11 mouse cellular contexts compared by ENCODE assay signal in genomic region chr12:56613438-56613830, GRCm38 (mm10). TPM values are rescaled to one million over a fixed set of nuclear protein-coding genes. Genes with fewer than 3 reads are reported as not detected.
DNase-seq lines count a peak whose midpoint lies in the region; ATAC-seq and TF ChIP-seq lines count a peak whose summit lies in the region.
"Had no signal": no experiment of that assay in that cellular context is flagged by ENCODE, and none has a peak within 500 bp of the region (broad histone marks: within the 10 kb centered on the region; RNA-seq: fewer than 3 reads in every experiment).

No protein-coding gene starts in this region.

- peaks cover 94% of the 10 kb centered on the region for H3K27me3 ChIP-seq in heart, embryonic 13.5 days (replicated peaks)
- peaks cover 41% of the 10 kb centered on the region for H3K27me3 ChIP-seq in lung, postnatal 0 days (replicated peaks; ENCODE audit: insufficient read depth, low read length)
- peaks cover 85% of the 10 kb centered on the region for H3K27me3 ChIP-seq in limb, embryonic 15.5 days

- intact Hi-C loops in heart, postnatal 14 days (cut with DNase I), result no loop called here

- TF ChIP-seq CTCF in lung, postnatal 0 days (IDR thresholded peaks at IDR 0.05), result no peak

- H3K4me3 ChIP-seq in heart, embryonic 13.5 days, result peak overlapping the region; percentile 52
- H3K4me3 ChIP-seq in lung, postnatal 0 days (ENCODE audit: low read depth, low read length), result peak overlapping the region; percentile 17; the same call in 1 of the 2 replicates
- peak overlapping the region; percentile 36 for H3K4me3 ChIP-seq in limb, embryonic 15.5 days

- H3K4me2 ChIP-seq in heart, embryonic 13.5 days, result peak overlapping the region; percentile 79
- peak overlapping the region; percentile 49 for H3K4me2 ChIP-seq in lung, postnatal 0 days (replicated peaks; ENCODE audit: low read depth, low read length)
- peak overlapping the region; percentile 73 for H3K4me2 ChIP-seq in limb, embryonic 15.5 days

- H3K9me3 ChIP-seq in heart, embryonic 13.5 days, result no peaks in the 10 kb centered on the region
- H3K9me3 ChIP-seq in lung, postnatal 0 days (ENCODE audit: low read length), result no peaks in the 10 kb centered on the region
- no peaks in the 10 kb centered on the region for H3K9me3 ChIP-seq in limb, embryonic 15.5 days

- H3K4me1 ChIP-seq in heart, embryonic 13.5 days, result peaks cover 31% of the 10 kb centered on the region
- H3K4me1 ChIP-seq in lung, postnatal 0 days (ENCODE audit: insufficient read depth, low read depth, low read length), result no peaks in the 10 kb centered on the region
- peaks cover 18% of the 10 kb centered on the region for H3K4me1 ChIP-seq in limb, embryonic 15.5 days

- DNase-seq in heart, postnatal 14 days, result no peak
- no peak for DNase-seq in lung, postnatal 0 days (ENCODE audit: low spot score)
- no peak for DNase-seq in lung, postnatal 4 days
- DNase-seq in embryo, embryonic 11 days, result no peak
- DNase-seq in right cerebral cortex, postnatal 14 days, result no peak
- DNase-seq in c-Kit-positive CD71-positive TER-119-positive erythroid progenitor cells, embryonic 14.5 days (ENCODE audit: low spot score), result no peak
- DNase-seq: cerebellum, postnatal 36 days; kidney, adult 8-10 months had no signal

- no peak overlapping the region; the same call in 1 of the 2 replicates for H3K9ac ChIP-seq in heart, embryonic 13.5 days
- H3K9ac ChIP-seq in lung, postnatal 0 days (replicated peaks; ENCODE audit: low read depth), result no peak overlapping the region
- no peak overlapping the region for H3K9ac ChIP-seq in limb, embryonic 15.5 days

- no peak for TF ChIP-seq EP300 in lung, postnatal 0 days (IDR thresholded peaks at IDR 0.05)

- WGBS in heart, embryonic 13.5 days, result under 1% methylated on average over 6 of the region's 6 CpGs
- WGBS in lung, postnatal 0 days, result 6% methylated on average over 6 of the region's 6 CpGs
- WGBS in limb, embryonic 15.5 days, result 2% methylated on average over 6 of the region's 6 CpGs

- H3K27ac ChIP-seq in heart, embryonic 13.5 days (replicated peaks), result no peak overlapping the region
- no peak overlapping the region for H3K27ac ChIP-seq in lung, postnatal 0 days (ENCODE audit: low read length)
- H3K27ac ChIP-seq in limb, embryonic 15.5 days, result no peak overlapping the region

- ATAC-seq in heart, embryonic 13.5 days (ENCODE audit: extremely low read depth, insufficient number of reproducible peaks, low FRiP score, low TSS enrichment), result no peak
- no peak for ATAC-seq in lung, postnatal 0 days
- no peak for ATAC-seq in limb, embryonic 15.5 days (ENCODE audit: insufficient number of reproducible peaks, low FRiP score, low TSS enrichment, low read depth)
- ATAC-seq: CD4-positive, CD25-positive, alpha-beta regulatory T cell, adult 4 months had no signal

- H3K36me3 ChIP-seq in heart, embryonic 13.5 days, result no peaks in the 10 kb centered on the region
- H3K36me3 ChIP-seq in lung, postnatal 0 days (ENCODE audit: insufficient read depth, low read length), result no peaks in the 10 kb centered on the region
- no peaks in the 10 kb centered on the region for H3K36me3 ChIP-seq in limb, embryonic 15.5 days

RNA-seq across cellular contexts. Expression of gene Nkx2-9, which starts 0.3 kb away (rescaled TPM):
- polyA plus RNA-seq in heart, embryonic 13.5 days (2015; fragmentation: Nextera tagmentation; extraction: Ambion mirVana), result 0.15 TPM in 2 replicates
- not detected for total RNA-seq in heart, postnatal 14 days (2021)
- not detected in 2 replicates for polyA plus RNA-seq in lung, postnatal 0 days (2015; fragmentation: Nextera tagmentation; extraction: Ambion mirVana)
- not detected in 2 replicates for polyA plus RNA-seq in limb, embryonic 15.5 days (2015; fragmentation: Nextera tagmentation; extraction: Ambion mirVana)
- polyA plus RNA-seq: CD4-positive, CD25-positive, alpha-beta regulatory T cell, adult 4 months had no signal
